Mouse (Mus musculus) liver, postnatal 0 days (tissue): ENCODE measurements around the gene Ccdc18. TPM values are rescaled to one million over a fixed set of nuclear protein-coding genes. Genes with fewer than 3 reads are reported as not detected.
A peak's percentile ranks its signal among the peaks of the same experiment; 100 is the strongest.
"Not testable (repeated sequence)": the region's sequence is repeated elsewhere in the genome, so short reads cannot be mapped to it uniquely, and the experiment has no call there.

Experiments
- ATAC-seq: fragments of 200-750 bp; cut with Nextera tagmentation; 2 replicates; pipeline ENCODE4 v1.8.0; 2017; ENCODE audit warnings: mild to moderate bottlenecking, moderate library complexity
- DNase-seq: peaks from one replicate; pipeline ENCODE4 v3.0.0-alpha.2; 2016
- H3K27ac ChIP-seq: fragments of 300-500 bp; sonication (generic); 2 replicates; pipeline ENCODE4 v1.5.1; 2014; ENCODE audit warnings: antibody characterized with exemption, moderate library complexity, mild to moderate bottlenecking, low read depth
- H3K27me3 ChIP-seq: fragments of 300-500 bp; sonication (generic); 2 replicates; pipeline ENCODE4 v1.6.1; 2014; ENCODE audit warnings: low read length, control low read depth, mixed read lengths; ENCODE audit not compliant: insufficient read depth
- H3K36me3 ChIP-seq: fragments of 300-500 bp; sonication (generic); replicated peaks from 2 replicates; pipeline ENCODE4 v1.6.1; 2014; ENCODE audit warnings: mild to moderate bottlenecking, control low read depth, low read length, moderate library complexity, mixed read lengths; ENCODE audit not compliant: insufficient read depth
- H3K4me1 ChIP-seq: fragments of 300-500 bp; sonication (generic); 2 replicates; pipeline ENCODE4 v1.6.1; 2014; ENCODE audit warnings: antibody characterized with exemption, mild to moderate bottlenecking, control low read depth; ENCODE audit not compliant: insufficient read depth
- H3K4me2 ChIP-seq: fragments of 300-500 bp; sonication (generic); 2 replicates; pipeline ENCODE4 v1.6.1; 2014; ENCODE audit warnings: low read depth, mild to moderate bottlenecking, low read length, moderate library complexity, mixed read lengths
- H3K4me3 ChIP-seq: fragments of 300-500 bp; sonication (generic); 2 replicates; pipeline ENCODE4 v1.5.1; 2014; ENCODE audit warnings: low read depth, low read length
- H3K9ac ChIP-seq: fragments of 300-500 bp; sonication (generic); replicated peaks from 2 replicates; pipeline ENCODE4 v1.6.1; 2014; ENCODE audit warnings: mild to moderate bottlenecking, moderate library complexity
- H3K9me3 ChIP-seq: fragments of 300-500 bp; sonication (generic); 2 replicates; pipeline ENCODE4 v1.6.1; 2016; ENCODE audit warnings: mild to moderate bottlenecking, control low read depth, low read length, mixed read lengths
- CTCF ChIP-seq: sonication (generic); IDR thresholded peaks from 2 replicates; pipeline ENCODE4 v1.5.1; 2016; ENCODE audit warnings: antibody characterized with exemption, low read depth
- EP300 ChIP-seq: IDR thresholded peaks from 2 replicates; pipeline ENCODE4 v1.6.1; 2016; ENCODE audit warnings: antibody characterized with exemption, low read depth, mild to moderate bottlenecking
- WGBS: fragments of 180-500 bp; shearing (Covaris S2); extraction: QIAGEN DNeasy Blood & Tissue Kit; methylation state at CpG from one replicate; pipeline ENCODE4 v1.1.7; 2014; ENCODE audit not compliant: insufficient replicate concordance; 5-methylcytosine and 5-hydroxymethylcytosine counted together
- polyA plus RNA-seq: library from polyadenylated mRNA; unstranded; fragments of >200 nt; fragmentation: Nextera tagmentation; extraction: Ambion mirVana; gene quantifications from 2 replicates; pipeline ENCODE4 v1.2.1, GENCODE M21; 2015

The Ccdc18 gene
- polyA plus RNA-seq, 1 experiment from 2014 or later = 3.7 TPM

DNA sequence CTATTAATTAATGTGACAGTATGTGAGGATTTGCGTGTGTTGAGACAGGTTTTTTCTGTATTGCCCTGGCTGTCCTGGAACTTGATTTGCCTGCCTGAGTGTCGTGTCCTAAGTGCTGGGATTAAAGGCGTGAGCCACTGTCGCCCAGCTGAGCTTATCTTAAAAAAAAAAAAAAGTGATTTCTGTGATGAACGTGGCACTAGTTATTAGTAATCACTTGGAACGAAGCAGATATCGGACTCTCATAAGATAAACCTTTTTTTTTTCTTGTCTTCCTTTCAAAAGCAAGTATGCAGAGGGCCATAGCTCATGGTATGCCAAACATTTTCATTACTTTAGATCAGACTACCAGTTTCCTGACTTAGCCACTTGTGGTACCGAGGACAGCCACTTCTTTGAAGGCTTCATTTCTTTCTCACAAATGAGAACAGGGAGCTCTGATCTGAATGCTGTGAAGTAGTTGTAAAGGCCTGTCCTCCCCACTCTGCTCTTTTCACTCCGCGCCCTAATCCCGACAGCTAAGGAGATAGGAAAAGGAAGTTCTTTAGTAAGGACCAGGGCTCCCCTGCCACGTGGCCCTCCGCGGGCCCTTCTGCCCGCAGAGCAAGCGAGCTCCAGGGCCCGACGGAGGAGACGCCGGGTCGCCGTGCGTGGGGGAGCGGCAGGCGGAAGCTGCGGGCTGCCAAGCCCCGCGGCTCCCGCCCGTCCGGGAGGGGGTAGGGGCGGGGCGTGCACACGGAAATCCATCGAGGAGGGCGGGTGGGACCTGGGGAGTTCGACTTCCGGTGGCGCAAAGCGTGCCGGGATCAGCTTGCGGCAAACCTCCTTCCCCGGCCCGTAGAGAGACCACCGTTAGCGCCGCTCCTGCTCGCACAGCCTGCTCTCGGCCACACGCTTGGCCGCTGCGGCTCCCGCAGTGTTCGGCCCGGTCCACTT is 135.7 kb downstream of the Ccdc18 start, which contains the start of gene Dr1:
Gene Dr1, plus strand, starts transcription at position 771 of the 936 bp plus-strand sequence.
- peak within 1 kb of the TSS; percentile 90 for H3K4me2 ChIP-seq
- WGBS = 4% methylated on average over 39 of the region's 55 CpGs
- peaks cover 7% of the 10 kb centered on the region for H3K36me3 ChIP-seq
- H3K9me3 ChIP-seq = no peaks in the 10 kb centered on the region
- H3K4me1 ChIP-seq = peaks cover 45% of the 10 kb centered on the region
- peak; percentile 96 for ATAC-seq
- peak within 1 kb of the TSS; percentile 95 for H3K27ac ChIP-seq
- peak; percentile 94 for DNase-seq
- no peak for TF ChIP-seq EP300
- TF ChIP-seq CTCF = no peak
- peak within 1 kb of the TSS; percentile 90 for H3K4me3 ChIP-seq
- peak within 1 kb of the TSS; percentile 94 for H3K9ac ChIP-seq
- no peaks in the 10 kb centered on the region for H3K27me3 ChIP-seq

DNA sequence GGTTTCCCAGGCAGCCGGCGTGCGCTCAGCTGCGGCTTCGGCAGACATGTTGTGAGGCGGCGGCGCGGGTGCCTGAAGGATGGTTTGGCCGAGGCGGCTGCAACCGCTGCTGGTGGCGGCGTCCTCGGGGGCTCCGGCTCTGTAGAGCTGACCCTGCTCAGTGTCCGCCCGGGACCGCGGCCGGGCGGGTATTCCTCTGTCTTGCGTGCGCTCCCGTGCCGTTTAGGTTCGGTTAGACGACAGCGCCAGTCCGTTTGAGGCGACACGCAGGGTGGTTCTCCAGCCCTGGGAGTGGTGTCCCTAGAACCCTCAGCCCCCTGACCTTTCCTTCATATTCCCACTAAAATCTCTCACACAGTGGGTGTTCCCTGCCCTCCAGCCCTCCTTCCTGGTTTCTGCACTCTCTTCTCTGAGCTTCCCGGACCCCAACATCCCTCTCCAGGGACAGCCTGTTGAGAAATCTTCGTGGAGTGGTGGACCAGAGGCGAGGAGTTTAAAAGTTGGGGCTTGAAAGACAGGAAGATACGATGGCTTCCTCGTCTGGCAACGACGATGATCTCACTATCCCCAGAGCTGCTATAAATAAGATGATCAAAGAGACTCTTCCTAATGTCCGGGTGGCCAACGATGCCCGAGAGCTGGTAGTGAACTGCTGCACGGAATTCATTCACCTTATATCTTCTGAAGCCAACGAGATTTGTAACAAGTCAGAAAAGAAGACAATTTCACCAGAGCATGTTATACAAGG is 136.6 kb downstream of the Ccdc18 start:
- DNase-seq (no peak), ATAC-seq (peak; percentile 59)
- H3K36me3 ChIP-seq = peaks cover 12% of the 10 kb centered on the region
- under 1% methylated on average over 43 of the region's 44 CpGs for WGBS
- H3K27ac ChIP-seq = peak overlapping the region; percentile 95
- TF ChIP-seq CTCF (no peak), EP300 (no peak)
- H3K4me1 ChIP-seq = peaks cover 44% of the 10 kb centered on the region
- no peaks in the 10 kb centered on the region for H3K9me3 ChIP-seq
- peak overlapping the region; percentile 90 for H3K4me3 ChIP-seq
- H3K4me2 ChIP-seq = peak overlapping the region; percentile 90
- H3K27me3 ChIP-seq = no peaks in the 10 kb centered on the region
- H3K9ac ChIP-seq = peak overlapping the region; percentile 94

DNA sequence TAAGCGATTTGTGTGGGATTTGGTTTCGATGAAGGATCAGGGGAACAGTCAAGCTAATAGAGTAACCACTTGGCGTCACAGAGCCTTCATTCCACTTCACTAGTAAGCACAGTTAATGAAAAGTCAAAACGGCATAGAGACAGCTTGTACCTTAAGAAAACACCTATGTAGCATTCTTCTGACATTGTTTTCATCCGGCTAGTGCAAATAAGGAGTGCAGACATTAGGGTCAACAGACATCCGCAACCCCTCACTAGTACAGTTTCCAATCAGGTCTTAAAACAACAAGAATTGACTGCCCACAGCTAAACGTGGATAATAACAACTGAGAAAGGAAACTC is 137.1 kb downstream of the Ccdc18 start:
- peaks cover 44% of the 10 kb centered on the region for H3K4me1 ChIP-seq
- 3% methylated on average over 7 of the region's 7 CpGs for WGBS
- peak overlapping the region; percentile 95 for H3K27ac ChIP-seq
- ATAC-seq (no peak), DNase-seq (no peak)
- peaks cover 12% of the 10 kb centered on the region for H3K36me3 ChIP-seq
- peak overlapping the region; percentile 90 for H3K4me2 ChIP-seq
- H3K9ac ChIP-seq = peak overlapping the region; percentile 94
- peak overlapping the region; percentile 90 for H3K4me3 ChIP-seq
- no peak for TF ChIP-seq EP300
- no peak for TF ChIP-seq CTCF
- H3K9me3 ChIP-seq = no peaks in the 10 kb centered on the region
- H3K27me3 ChIP-seq = no peaks in the 10 kb centered on the region

DNA sequence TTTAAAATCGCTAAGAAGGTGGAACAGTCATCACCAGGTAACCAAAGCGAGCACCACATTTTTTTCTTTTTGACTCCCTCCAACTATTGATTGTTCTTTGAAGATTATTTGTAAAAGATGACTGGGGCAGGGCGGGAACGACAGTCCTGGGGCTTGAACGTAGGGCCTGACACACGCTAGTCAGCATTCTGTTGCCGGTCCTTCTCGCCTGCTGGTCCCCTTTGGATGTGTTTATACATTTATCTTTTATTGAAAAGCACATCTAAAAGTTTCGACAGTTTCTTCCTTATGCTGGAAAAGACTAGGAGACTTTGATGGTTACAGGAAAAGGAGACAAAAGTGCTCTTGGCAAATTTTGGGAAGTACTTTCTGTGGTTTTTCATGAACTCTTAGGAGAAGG is 137.7 kb downstream of the Ccdc18 start:
- peak overlapping the region; percentile 94 for H3K9ac ChIP-seq
- DNase-seq (no peak), ATAC-seq (no peak)
- H3K4me2 ChIP-seq = peak overlapping the region; percentile 90
- peaks cover 18% of the 10 kb centered on the region for H3K36me3 ChIP-seq
- TF ChIP-seq EP300 (no peak), CTCF (no peak)
- WGBS = 9% methylated on average over 9 of the region's 9 CpGs
- peak overlapping the region; percentile 95; the same call in 1 of the 2 replicates for H3K27ac ChIP-seq
- H3K27me3 ChIP-seq = no peaks in the 10 kb centered on the region
- H3K9me3 ChIP-seq = no peaks in the 10 kb centered on the region
- peaks cover 38% of the 10 kb centered on the region for H3K4me1 ChIP-seq
- H3K4me3 ChIP-seq = peak overlapping the region; percentile 90

DNA sequence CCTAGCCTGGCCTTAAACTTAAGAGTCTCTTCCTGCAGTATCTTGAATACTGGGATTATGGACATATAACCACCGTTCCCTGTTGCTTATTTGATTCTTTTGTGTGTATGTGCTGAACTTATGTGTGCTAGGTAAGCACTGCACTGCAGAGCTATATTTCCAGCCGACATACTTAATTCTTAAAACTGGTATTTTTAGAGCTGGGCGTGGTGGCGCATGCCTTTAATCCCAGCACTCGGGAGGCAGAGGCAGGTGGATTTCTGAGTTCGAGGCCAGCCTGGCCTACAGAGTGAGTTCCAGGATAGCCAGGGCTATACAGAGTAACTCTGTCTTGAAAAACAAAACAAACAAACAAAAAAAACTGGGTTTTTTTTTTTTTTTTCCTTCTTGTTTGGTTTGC is 138.7 kb downstream of the Ccdc18 start:
- WGBS = 80% methylated on average over 6 of the region's 6 CpGs
- peaks cover 37% of the 10 kb centered on the region for H3K4me1 ChIP-seq
- peaks cover 24% of the 10 kb centered on the region for H3K36me3 ChIP-seq
- H3K27me3 ChIP-seq, H3K27ac ChIP-seq, H3K9me3 ChIP-seq, H3K9ac ChIP-seq, ATAC-seq, DNase-seq: not testable (repeated sequence)
- H3K4me2 ChIP-seq = peak overlapping the region; percentile 90
- H3K4me3 ChIP-seq = peak overlapping the region; percentile 90; the same call in 1 of the 2 replicates

Other genes with a start within 250 kb of the Ccdc18 start
- 20.2 TPM in 2 replicates for gene Rpl5, start 232.4 kb upstream of the Ccdc18 start, polyA plus RNA-seq
- gene Fam69a, start 145.8 kb upstream of the Ccdc18 start, polyA plus RNA-seq = 8.3 and 9.0 TPM in 2 replicates
- 21.7 and 22.8 TPM in 2 replicates for gene Mtf2, start 67.2 kb upstream of the Ccdc18 start, polyA plus RNA-seq
- gene Tmed5, start 255 bp upstream of the Ccdc18 start, polyA plus RNA-seq = 47.2 and 58.2 TPM in 2 replicates
- gene Dr1, start 136.0 kb downstream of the Ccdc18 start, polyA plus RNA-seq = 16.1 and 17.5 TPM in 2 replicates
- gene Pigg, start 179.7 kb downstream of the Ccdc18 start, polyA plus RNA-seq = 1.7 and 1.9 TPM in 2 replicates
- gene Gm42517, start 235.0 kb downstream of the Ccdc18 start, polyA plus RNA-seq = 0.14 TPM in 1 of 2 replicates, not detected in the other